Mouse (Mus musculus) forebrain, embryonic 11.5 days (tissue): Measurements from ENCODE around the gene Clcnka. TPM values are rescaled to one million over a fixed set of nuclear protein-coding genes. Genes with fewer than 3 reads are reported as not detected.

Experiments used
- ATAC-seq: fragments of 200-750 bp; cut with Nextera tagmentation; replicated peaks from 2 replicates; pipeline ENCODE4 v1.8.0; 2017; ENCODE audit warnings: moderate TSS enrichment; ENCODE audit not compliant: low FRiP score
- DNase-seq: peaks from one replicate; pipeline ENCODE4 v3.0.0-alpha.2; 2017; ENCODE audit warnings: low spot score
- H3K27ac ChIP-seq: fragments of 300-500 bp; sonication (generic); 2 replicates; pipeline ENCODE4 v1.5.1; 2014; ENCODE audit warnings: low read depth, low read length
- H3K27me3 ChIP-seq: fragments of 300-500 bp; sonication (generic); 2 replicates; pipeline ENCODE4 v1.6.1; 2014; ENCODE audit warnings: mild to moderate bottlenecking, low read length, mixed read lengths; ENCODE audit not compliant: control insufficient read depth, insufficient read depth
- H3K36me3 ChIP-seq: fragments of 300-500 bp; sonication (generic); 2 replicates; pipeline ENCODE4 v1.6.1; 2014; ENCODE audit warnings: mild to moderate bottlenecking, low read length, moderate library complexity, mixed read lengths; ENCODE audit not compliant: control insufficient read depth, insufficient read depth
- H3K4me1 ChIP-seq: fragments of 300-500 bp; sonication (generic); replicated peaks from 2 replicates; pipeline ENCODE4 v1.6.1; 2014; ENCODE audit warnings: low read length, mixed read lengths; ENCODE audit not compliant: control insufficient read depth, insufficient read depth
- H3K4me2 ChIP-seq: fragments of 300-500 bp; sonication (generic); 2 replicates; pipeline ENCODE4 v1.6.1; 2014; ENCODE audit warnings: low read depth, mild to moderate bottlenecking, low read length, moderate library complexity, mixed read lengths; ENCODE audit not compliant: severe bottlenecking
- H3K4me3 ChIP-seq: fragments of 300-500 bp; sonication (generic); 2 replicates; pipeline ENCODE4 v1.5.1; 2014; ENCODE audit warnings: low read depth, low read length
- H3K9ac ChIP-seq: fragments of 300-500 bp; sonication (generic); 2 replicates; pipeline ENCODE4 v1.6.1; 2014; ENCODE audit warnings: low read length
- H3K9me3 ChIP-seq: fragments of 300-500 bp; sonication (generic); 2 replicates; pipeline ENCODE4 v1.6.1; 2016; ENCODE audit warnings: low read length, mixed read lengths; ENCODE audit not compliant: control insufficient read depth
- WGBS: fragments of 180-500 bp; shearing (Covaris S2); extraction: QIAGEN DNeasy Blood & Tissue Kit; methylation state at CpG from one replicate; pipeline ENCODE4 v1.1.7; 2014; 5-methylcytosine and 5-hydroxymethylcytosine counted together
- polyA plus RNA-seq: library from polyadenylated mRNA; unstranded; fragments of >200 nt; fragmentation: Nextera tagmentation; extraction: Ambion mirVana; gene quantifications from 2 replicates; pipeline ENCODE4 v1.2.1, GENCODE M21; 2014

Gene Clcnka
- polyA plus RNA-seq, 1 experiment from 2014 or later, result 0.17 TPM

- Histone ChIP-seq H3K4me3 (no peak overlapping the region), H3K4me2 (no peak overlapping the region), H3K9me3 (no peaks in the 10 kb centered on the region), H3K27me3 (no peaks in the 10 kb centered on the region), H3K9ac (no peak overlapping the region), H3K4me1 (no peaks in the 10 kb centered on the region), H3K27ac (no peak overlapping the region), H3K36me3 (no peaks in the 10 kb centered on the region)
- no peak for ATAC-seq
- no peak for DNase-seq
- 84% methylated on average over 18 of the region's 18 CpGs for WGBS
Observed at GRCm38 (mm10) chr4:141433191-141433590, 34.7 kb upstream of the Clcnka start.

- Histone ChIP-seq H3K4me3 (no peak overlapping the region), H3K36me3 (no peaks in the 10 kb centered on the region), H3K4me1 (no peaks in the 10 kb centered on the region), H3K9ac (no peak overlapping the region), H3K27me3 (no peaks in the 10 kb centered on the region), H3K27ac (no peak overlapping the region), H3K4me2 (no peak overlapping the region), H3K9me3 (no peaks in the 10 kb centered on the region)
- ATAC-seq (no peak), DNase-seq (no peak)
- 79% methylated on average over 14 of the region's 14 CpGs for WGBS
Observed at GRCm38 (mm10) chr4:141432666-141433065, 34.1 kb upstream of the Clcnka start.

DNA sequence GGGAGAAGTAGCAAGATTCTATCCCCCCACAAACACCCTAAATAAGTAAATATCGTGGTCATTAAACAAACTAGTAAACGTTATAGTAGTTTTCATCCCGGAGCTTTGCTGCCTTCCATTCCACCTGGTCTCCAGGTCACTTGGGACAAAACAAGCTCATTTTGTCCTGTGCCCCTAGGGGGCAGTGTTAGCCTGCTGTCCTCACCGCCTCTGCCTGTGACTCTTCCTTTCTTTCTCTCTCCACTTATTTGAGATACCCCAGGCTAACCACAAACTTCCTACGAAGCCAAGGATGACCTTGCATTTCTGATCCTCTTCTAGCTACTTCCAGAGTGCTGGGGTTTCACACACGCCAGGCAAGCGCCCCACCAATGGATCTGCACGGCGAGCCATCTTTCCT is 32.5 kb upstream of the Clcnka start:
- ATAC-seq (no peak), DNase-seq (peak; percentile 78)
- H3K27ac ChIP-seq, result no peak overlapping the region
- no peaks in the 10 kb centered on the region; the same call in 1 of the 2 replicates for H3K27me3 ChIP-seq
- H3K9me3 ChIP-seq, result no peaks in the 10 kb centered on the region
- no peak overlapping the region for H3K9ac ChIP-seq
- no peak overlapping the region for H3K4me3 ChIP-seq
- H3K4me2 ChIP-seq, result no peak overlapping the region
- WGBS, result 53% methylated on average over 9 of the region's 9 CpGs
- H3K36me3 ChIP-seq, result no peaks in the 10 kb centered on the region
- 0 out of 2 replicates have a peak, but pooled peaks cover 2% of the 10 kb centered on the region for H3K4me1 ChIP-seq

DNA sequence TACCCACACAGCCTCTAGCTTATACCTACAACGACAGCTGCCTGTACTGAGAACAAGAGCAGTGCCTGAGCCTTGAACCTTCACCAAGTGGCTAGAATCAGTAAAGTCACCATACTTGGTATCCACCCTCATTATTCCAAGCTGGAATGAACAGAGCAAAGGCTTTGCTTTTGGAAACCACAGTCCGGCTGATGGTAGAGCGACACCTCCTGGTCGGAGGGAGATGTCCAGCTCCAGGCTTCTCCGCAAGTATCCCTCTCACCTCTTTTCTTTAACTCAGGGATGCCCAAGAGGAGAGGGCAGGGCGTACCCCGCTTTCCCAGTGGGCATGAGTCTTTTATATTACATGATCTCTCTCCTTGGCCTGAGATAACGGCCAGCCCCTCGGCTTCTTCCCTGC is 31.3 kb upstream of the Clcnka start:
- H3K9me3 ChIP-seq, result no peaks in the 10 kb centered on the region
- no peak for DNase-seq
- WGBS, result 48% methylated on average over 9 of the region's 9 CpGs
- H3K4me2 ChIP-seq, result no peak overlapping the region
- H3K4me3 ChIP-seq, result no peak overlapping the region
- no peaks in the 10 kb centered on the region for H3K36me3 ChIP-seq
- H3K27me3 ChIP-seq, result peaks cover 2% of the 10 kb centered on the region; the same call in 1 of the 2 replicates
- ATAC-seq, result no peak
- peaks cover 6% of the 10 kb centered on the region; the same call in 1 of the 2 replicates for H3K4me1 ChIP-seq
- H3K9ac ChIP-seq, result no peak overlapping the region
- no peak overlapping the region for H3K27ac ChIP-seq

DNA sequence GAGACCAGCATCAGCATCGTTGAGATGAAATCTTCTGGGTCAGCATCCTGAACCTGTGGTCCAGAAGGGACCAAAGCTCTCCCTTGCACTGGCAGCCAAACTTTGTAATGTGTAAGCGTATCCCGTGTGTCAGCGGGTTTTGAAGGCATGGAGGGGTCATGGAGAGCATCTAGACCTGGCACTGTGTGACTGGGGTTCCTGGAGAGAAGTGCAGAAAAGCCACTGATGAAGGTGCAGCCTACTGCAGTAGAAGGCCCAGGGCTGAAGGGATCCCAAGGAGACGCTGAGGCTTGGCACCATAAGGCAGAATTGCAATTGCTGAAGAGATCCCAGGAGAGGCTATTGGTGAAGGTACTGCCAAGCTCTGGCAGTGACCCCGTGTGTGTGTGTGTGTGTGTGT is 30.9 kb upstream of the Clcnka start:
- WGBS, result 89% methylated on average over 6 of the region's 6 CpGs
- H3K4me3 ChIP-seq, result no peak overlapping the region

GRCm38 (mm10) chr4:141427921-141428320 is 29.4 kb upstream of the Clcnka start:
- H3K4me3 ChIP-seq, result no peak overlapping the region
- H3K27ac ChIP-seq, result no peak overlapping the region
- peaks cover 2% of the 10 kb centered on the region; the same call in 1 of the 2 replicates for H3K27me3 ChIP-seq
- H3K4me1 ChIP-seq, result peaks cover 6% of the 10 kb centered on the region; the same call in 1 of the 2 replicates
- no peak overlapping the region for H3K4me2 ChIP-seq
- 87% methylated on average over 13 of the region's 13 CpGs for WGBS
- no peak overlapping the region for H3K9ac ChIP-seq
- no peaks in the 10 kb centered on the region for H3K36me3 ChIP-seq
- no peaks in the 10 kb centered on the region for H3K9me3 ChIP-seq
- DNase-seq (no peak), ATAC-seq (no peak)

More for the DNA sequence above, 30.9 kb upstream of the Clcnka start:
- Histone ChIP-seq H3K9me3 (no peaks in the 10 kb centered on the region), H3K9ac (no peak overlapping the region), H3K27ac (no peak overlapping the region), H3K36me3 (no peaks in the 10 kb centered on the region), H3K27me3 (peaks cover 2% of the 10 kb centered on the region; the same call in 1 of the 2 replicates), H3K4me2 (no peak overlapping the region), H3K4me1 (peaks cover 6% of the 10 kb centered on the region; the same call in 1 of the 2 replicates)
- no peak for DNase-seq
- no peak for ATAC-seq

DNA sequence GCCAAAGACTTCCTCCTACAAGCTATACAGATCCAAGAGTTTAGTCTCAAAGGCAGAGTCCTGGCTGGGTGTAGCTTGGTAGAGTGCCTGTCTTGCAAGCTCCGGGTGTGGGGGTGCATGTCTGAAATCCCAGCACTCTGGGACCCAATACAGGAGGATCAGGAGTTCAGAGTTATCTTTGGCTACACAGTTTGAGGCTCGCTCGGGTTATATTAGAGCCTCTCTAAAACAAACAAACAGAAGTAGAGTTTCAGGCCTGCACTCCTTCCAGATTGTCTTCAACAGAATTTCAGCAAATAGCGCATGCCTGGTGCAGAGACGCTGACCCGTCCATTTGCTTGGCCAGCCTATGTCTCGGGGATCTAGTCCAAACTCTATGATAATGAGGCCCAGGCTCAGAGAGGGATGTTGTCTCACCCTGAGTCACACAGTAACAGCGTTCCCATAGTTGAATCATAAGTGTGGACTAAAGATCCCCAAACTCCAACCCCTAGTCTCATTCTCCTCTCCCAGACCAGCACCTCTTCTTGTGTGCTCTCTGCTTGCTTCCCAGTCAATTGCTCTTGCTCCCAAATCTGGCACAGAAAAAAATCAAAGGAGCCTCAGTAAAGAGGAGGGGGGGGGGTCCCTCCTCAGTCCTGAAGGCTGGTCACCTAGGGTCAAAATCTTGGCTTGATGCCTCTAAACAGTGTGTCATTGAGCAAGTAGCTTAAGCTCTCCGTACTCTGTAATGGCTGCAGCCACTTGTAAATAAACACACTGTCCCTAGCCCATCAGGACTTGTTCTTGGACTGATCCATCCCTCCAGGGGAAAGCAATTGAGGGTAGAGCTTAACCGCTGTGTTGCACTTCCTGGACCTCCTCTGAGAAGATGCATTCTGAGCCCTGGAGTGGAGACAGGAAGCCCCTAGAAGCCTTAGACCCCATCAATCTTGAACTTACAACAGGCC is 28.5 kb upstream of the Clcnka start:
- no peak for ATAC-seq
- Histone ChIP-seq H3K4me1 (peaks cover 6% of the 10 kb centered on the region; the same call in 1 of the 2 replicates), H3K27ac (no peak overlapping the region), H3K9me3 (no peaks in the 10 kb centered on the region), H3K27me3 (peaks cover 2% of the 10 kb centered on the region; the same call in 1 of the 2 replicates), H3K36me3 (no peaks in the 10 kb centered on the region), H3K9ac (no peak overlapping the region), H3K4me3 (no peak overlapping the region), H3K4me2 (no peak overlapping the region)
- WGBS, result 77% methylated on average over 10 of the region's 10 CpGs
- DNase-seq, result peak; percentile 43

DNA sequence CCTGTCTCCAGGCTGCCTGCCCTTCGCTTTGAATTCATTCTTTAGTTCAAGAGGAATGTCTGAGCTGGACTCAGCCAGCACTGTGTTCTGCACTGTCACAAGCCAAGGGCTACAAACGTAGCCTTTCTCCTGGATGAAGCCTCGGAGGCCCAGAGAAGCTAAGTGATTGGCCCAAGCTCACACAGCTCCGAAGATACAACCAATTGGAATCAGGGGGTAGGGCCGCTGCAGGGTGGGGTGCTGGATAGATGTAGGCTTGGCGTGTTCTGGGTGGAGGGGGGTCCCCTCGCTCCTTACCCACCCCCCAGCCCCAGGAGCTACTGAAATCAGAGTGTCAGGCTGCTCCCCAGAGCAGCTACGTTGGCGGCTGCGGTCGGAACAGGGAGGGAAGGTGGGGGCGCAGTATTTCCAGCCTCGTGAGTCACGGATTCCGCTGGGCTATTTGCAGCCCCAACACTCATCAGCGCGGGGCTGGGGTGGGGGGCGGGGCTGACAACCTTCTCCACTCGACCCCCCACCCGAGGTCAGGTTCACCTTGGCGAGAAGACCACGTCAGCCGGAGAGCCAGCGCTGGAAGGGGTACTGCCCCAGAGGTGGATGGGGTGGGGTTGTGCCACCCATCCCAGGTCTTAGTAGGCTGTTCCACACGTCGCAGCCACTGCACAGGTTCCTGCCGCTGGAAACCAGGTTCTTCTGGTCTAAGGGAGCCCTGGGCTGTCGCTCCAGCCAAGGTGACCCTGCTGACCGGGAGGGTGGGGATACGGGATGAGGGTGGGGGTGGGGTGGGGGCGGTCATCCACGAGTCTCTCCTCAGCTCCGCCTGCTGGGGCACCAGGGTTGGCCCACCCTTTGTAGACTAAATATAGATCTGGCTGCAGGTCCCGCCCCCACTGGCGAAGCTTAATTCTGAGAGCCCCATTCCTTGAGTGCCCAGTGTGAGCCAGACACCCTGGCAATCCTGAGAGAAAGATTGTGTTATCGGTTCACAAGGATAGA is 27.3 kb upstream of the Clcnka start:
- WGBS, result 3% methylated on average over 34 of the region's 36 CpGs
- H3K9me3 ChIP-seq, result no peaks in the 10 kb centered on the region
- H3K27me3 ChIP-seq, result peaks cover 2% of the 10 kb centered on the region; the same call in 1 of the 2 replicates
- peaks cover 6% of the 10 kb centered on the region; the same call in 1 of the 2 replicates for H3K4me1 ChIP-seq
- H3K9ac ChIP-seq, result peak overlapping the region; percentile 45
- DNase-seq (peak; percentile 60), ATAC-seq (peak; percentile 83)
- H3K4me2 ChIP-seq, result peak overlapping the region; percentile 59
- no peaks in the 10 kb centered on the region for H3K36me3 ChIP-seq
- peak overlapping the region; percentile 33 for H3K4me3 ChIP-seq
- no peak overlapping the region for H3K27ac ChIP-seq
